Mouse (Mus musculus) olfactory bulb, adult 2 months (tissue): ENCODE results near the gene Olfr510. TPM values are rescaled to one million over a fixed set of nuclear protein-coding genes. Genes with fewer than 3 reads are reported as not detected.
"Not testable (repeated sequence)": the region's sequence is repeated elsewhere in the genome, so short reads cannot be mapped to it uniquely, and the experiment has no call there.

Experiments
- H3K27ac ChIP-seq: fragments of 200-500 bp; 2 replicates; pipeline ENCODE4 v1.5.1; 2012; ENCODE audit warnings: low read depth, low read length; ENCODE audit not compliant: insufficient read depth
- H3K4me1 ChIP-seq: fragments of 200-500 bp; 2 replicates; pipeline ENCODE4 v1.6.1; 2012; ENCODE audit warnings: low read length; ENCODE audit not compliant: control insufficient read depth, insufficient read depth
- H3K4me3 ChIP-seq: fragments of 200-500 bp; 2 replicates; pipeline ENCODE4 v1.5.1; 2012; ENCODE audit warnings: mild to moderate bottlenecking, low read depth, low read length, moderate library complexity; ENCODE audit not compliant: insufficient read depth
- CTCF ChIP-seq: fragments of 200-500 bp; IDR thresholded peaks from 2 replicates; pipeline ENCODE4 v1.5.1; 2012; ENCODE audit warnings: low read depth, mild to moderate bottlenecking, low read length, moderate library complexity; ENCODE audit not compliant: insufficient read depth
- POLR2A ChIP-seq: fragments of 200-500 bp; IDR thresholded peaks from 2 replicates; pipeline ENCODE4 v1.6.1; 2012; ENCODE audit warnings: mild to moderate bottlenecking, low read depth, low read length, moderate library complexity; ENCODE audit not compliant: insufficient read depth
- WGBS: fragments of 180-500 bp; shearing (Covaris S2); methylation state at CpG from one replicate; pipeline ENCODE4 v1.1.7; 2018; 5-methylcytosine and 5-hydroxymethylcytosine counted together
- polyA plus RNA-seq: library from polyadenylated mRNA; stranded (reverse); fragments of >200 nt; gene quantifications from 2 replicates; pipeline ENCODE4 v1.2.4, GENCODE M21; 2012; ENCODE audit warnings: low replicate concordance; ENCODE audit not compliant: missing spikeins, insufficient read depth, insufficient read length

The Olfr510 gene
- polyA plus RNA-seq = not detected in 2 replicates

- WGBS = 95% methylated on average over 1 of the region's 1 CpGs
- Histone ChIP-seq H3K27ac (no peak within 1 kb of the TSS), H3K4me1 (no peaks in the 10 kb centered on the region), H3K4me3 (no peak within 1 kb of the TSS)
- TF ChIP-seq POLR2A (no peak), CTCF (no peak)
These were observed at the start of gene Olfr510 for GRCm38 (mm10) chr7:108666118-108666517. Gene Olfr510 (plus strand): TSS chr7:108666418.

GRCm38 (mm10) chr7:108616781-108617180 is 49.4 kb upstream of the Olfr510 start:
- WGBS = 78% methylated on average over 3 of the region's 3 CpGs
- H3K27ac ChIP-seq, H3K4me1 ChIP-seq, H3K4me3 ChIP-seq: not testable (repeated sequence)

- no peak within 1 kb of the TSS for H3K27ac ChIP-seq
- WGBS = 76% methylated on average over 2 of the region's 2 CpGs
- no peaks in the 10 kb centered on the region for H3K4me1 ChIP-seq
- H3K4me3 ChIP-seq = no peak within 1 kb of the TSS
- TF ChIP-seq CTCF = no peak
- TF ChIP-seq POLR2A = no peak
These were observed 44.7 kb upstream of the Olfr510 start, which contains the start of gene Olfr507 for GRCm38 (mm10) chr7:108621514-108621913. Gene Olfr507 (plus strand): TSS chr7:108621814.

- TF ChIP-seq CTCF = no peak
- no peak for TF ChIP-seq POLR2A
- WGBS = 86% methylated on average over 3 of the region's 3 CpGs
- Histone ChIP-seq H3K27ac (no peak within 1 kb of the TSS), H3K4me3 (no peak within 1 kb of the TSS), H3K4me1 (no peaks in the 10 kb centered on the region)
These were observed 36.5 kb upstream of the Olfr510 start, which contains the start of gene Olfr508 for GRCm38 (mm10) chr7:108629694-108630093. Gene Olfr508 (plus strand): TSS chr7:108629994.

- no peak for TF ChIP-seq CTCF
- no peak for TF ChIP-seq POLR2A
- H3K4me1 ChIP-seq = no peaks in the 10 kb centered on the region
- H3K27ac ChIP-seq = no peak within 1 kb of the TSS
- no peak within 1 kb of the TSS for H3K4me3 ChIP-seq
These were observed 14.4 kb upstream of the Olfr510 start, which contains the start of gene Olfr509 for GRCm38 (mm10) chr7:108651806-108652205. Gene Olfr509 (minus strand): TSS chr7:108651906.

GRCm38 (mm10) chr7:108662419-108662818 is 3.8 kb upstream of the Olfr510 start:
- Histone ChIP-seq H3K4me1 (no peaks in the 10 kb centered on the region), H3K4me3 (no peak overlapping the region), H3K27ac (no peak overlapping the region)
- 83% methylated on average over 3 of the region's 3 CpGs for WGBS
- TF ChIP-seq CTCF (no peak), POLR2A (no peak)

GRCm38 (mm10) chr7:108671058-108671457 is 4.8 kb downstream of the Olfr510 start:
- WGBS = 63% methylated on average over 1 of the region's 1 CpGs
- H3K4me1 ChIP-seq = no peaks in the 10 kb centered on the region
- no peak for TF ChIP-seq CTCF
- TF ChIP-seq POLR2A = no peak
- H3K27ac ChIP-seq = no peak overlapping the region
- H3K4me3 ChIP-seq = no peak overlapping the region

GRCm38 (mm10) chr7:108678886-108679285 is 12.7 kb downstream of the Olfr510 start:
- 90% methylated on average over 4 of the region's 4 CpGs for WGBS
- Histone ChIP-seq H3K27ac (no peak overlapping the region), H3K4me1 (no peaks in the 10 kb centered on the region), H3K4me3 (no peak overlapping the region)
- TF ChIP-seq CTCF = no peak
- TF ChIP-seq POLR2A = no peak

GRCm38 (mm10) chr7:108713020-108713419 is 46.8 kb downstream of the Olfr510 start, which contains the start of gene Olfr512:
Gene Olfr512 (plus strand): TSS chr7:108713320.
- no peak for TF ChIP-seq CTCF
- TF ChIP-seq POLR2A = no peak
- Histone ChIP-seq H3K4me3 (no peak within 1 kb of the TSS), H3K27ac (no peak within 1 kb of the TSS), H3K4me1 (no peaks in the 10 kb centered on the region)

Other genes starting within 250 kb of the Olfr510 start
- gene Olfr497, start 246.0 kb upstream of the Olfr510 start, polyA plus RNA-seq = not detected in 2 replicates
- not detected in 2 replicates for gene Olfr498, start 201.1 kb upstream of the Olfr510 start, polyA plus RNA-seq
- not detected in 2 replicates for gene Olfr502, start 141.4 kb upstream of the Olfr510 start, polyA plus RNA-seq
- gene Olfr503, start 121.9 kb upstream of the Olfr510 start, polyA plus RNA-seq = not detected in 2 replicates
- gene Olfr504, start 100.6 kb upstream of the Olfr510 start, polyA plus RNA-seq = not detected in 2 replicates
- gene Olfr506, start 55.6 kb upstream of the Olfr510 start, polyA plus RNA-seq = not detected in 2 replicates
- gene Olfr507, start 44.6 kb upstream of the Olfr510 start, polyA plus RNA-seq = not detected in 2 replicates
- not detected in 2 replicates for gene Olfr508, start 36.4 kb upstream of the Olfr510 start, polyA plus RNA-seq
- gene Olfr509, start 14.5 kb upstream of the Olfr510 start, polyA plus RNA-seq = not detected in 2 replicates
- not detected in 2 replicates for gene Olfr512, start 46.9 kb downstream of the Olfr510 start, polyA plus RNA-seq
- not detected in 2 replicates for gene Olfr513, start 84.6 kb downstream of the Olfr510 start, polyA plus RNA-seq
- gene Olfr514, start 159.6 kb downstream of the Olfr510 start, polyA plus RNA-seq = not detected in 2 replicates
- not detected in 2 replicates for gene Olfr516, start 184.1 kb downstream of the Olfr510 start, polyA plus RNA-seq
- not detected in 2 replicates for gene Olfr517, start 206.0 kb downstream of the Olfr510 start, polyA plus RNA-seq
- not detected in 2 replicates for gene Olfr518, start 218.6 kb downstream of the Olfr510 start, polyA plus RNA-seq
- gene Olfr519, start 228.0 kb downstream of the Olfr510 start, polyA plus RNA-seq = not detected in 2 replicates